Mouse (Mus musculus) T-helper 1 cell (primary cell): ENCODE measurements around the gene Ppm1k.

ENCODE experiments used
- in situ Hi-C: fragments of 300-600 bp; cut with MboI, MseI; formaldehyde crosslinking; loops from one replicate; pipeline ENCODE4 v1.15.1; 2025; ENCODE audit warnings: high pct_unique_total_duplicates

Ppm1k gene

GRCm38 (mm10) chr6:57532022-57532421 lies 3.2 kb downstream of the Ppm1k start:
- in situ Hi-C loops = loop anchor here (10.0 kb wide), 2 partner anchors 607 to 727 kb away; partner anchors contain the start of genes Nt5c3 and Vmn1r4

- in situ Hi-C loops = loop anchor here (10.0 kb wide), 2 partner anchors 607 to 727 kb away; partner anchors contain the start of genes Nt5c3 and Vmn1r4
Observed at GRCm38 (mm10) chr6:57531441-57531840, 3.8 kb downstream of the Ppm1k start.

GRCm38 (mm10) chr6:57531011-57531410 lies 4.3 kb downstream of the Ppm1k start:
- in situ Hi-C loops = loop anchor here (10.0 kb wide), 2 partner anchors 606 to 726 kb away; partner anchors contain the start of genes Nt5c3 and Vmn1r4

- in situ Hi-C loops = no loop called here
Observed at GRCm38 (mm10) chr6:57529336-57529845, 5.9 kb downstream of the Ppm1k start.

GRCm38 (mm10) chr6:57526933-57527332 lies 8.3 kb downstream of the Ppm1k start:
- in situ Hi-C loops = no loop called here

- in situ Hi-C loops = no loop called here
Observed at GRCm38 (mm10) chr6:57524742-57525141, 10.5 kb downstream of the Ppm1k start.

GRCm38 (mm10) chr6:57520749-57521652 lies 14.3 kb downstream of the Ppm1k start:
- in situ Hi-C loops = no loop called here

GRCm38 (mm10) chr6:57514035-57514374 lies 21.3 kb downstream of the Ppm1k start:
- in situ Hi-C loops = no loop called here

- in situ Hi-C loops = no loop called here
Observed at GRCm38 (mm10) chr6:57513351-57514034, 21.8 kb downstream of the Ppm1k start.

GRCm38 (mm10) chr6:57511899-57512298 lies 23.4 kb downstream of the Ppm1k start:
- in situ Hi-C loops = no loop called here

GRCm38 (mm10) chr6:57503662-57504379 lies 31.4 kb downstream of the Ppm1k start:
- in situ Hi-C loops = no loop called here

- in situ Hi-C loops = loop anchor here (5.0 kb wide), 1 partner anchor 1023 kb away; no protein-coding TSS in a partner anchor
Observed at GRCm38 (mm10) chr6:57499209-57499608, 36.1 kb downstream of the Ppm1k start.

GRCm38 (mm10) chr6:57468161-57468560 lies 67.1 kb downstream of the Ppm1k start:
- in situ Hi-C loops = loop anchor here (25.0 kb wide), 1 partner anchor 669 kb away; no protein-coding TSS in a partner anchor
